Mouse (Mus musculus): ENCODE measurements at regions not wholly inside any gene's neighbourhood (a gene's known extent, or its start where the extent isn't known, plus 50 kb on each side); places are given as distances from the start of the nearest gene placed in this dataset.

- WGBS = 87% methylated on average over 19 of the region's 19 CpGs
- TF ChIP-seq POLR2A (IDR thresholded peaks at IDR 0.05; ENCODE audit: borderline replicate concordance, insufficient read depth, low read length) (no peak), CTCF (IDR thresholded peaks at IDR 0.05; ENCODE audit: borderline replicate concordance, insufficient read depth, low read depth, low read length) (no peak)
- H3K4me1 ChIP-seq (ENCODE audit: control insufficient read depth, insufficient read depth, low read length) = no peaks in the 10 kb centered on the region
- no peak overlapping the region for H3K4me3 ChIP-seq (replicated peaks; ENCODE audit: insufficient read depth, low read depth, low read length)
- no peak for DNase-seq
- H3K27me3 ChIP-seq (ENCODE audit: control insufficient read depth, insufficient read depth, low read length) = no peaks in the 10 kb centered on the region
- H3K27ac ChIP-seq (ENCODE audit: insufficient read depth, low read length) = no peak overlapping the region
These were observed 68.3 kb upstream of the Gm26897 start for GRCm38 (mm10) chr5:111665406-111665805.

GRCm38 (mm10) chr5:111666007-111666406, 67.7 kb upstream of the Gm26897 start:
- 63% methylated on average over 8 of the region's 8 CpGs for WGBS

GRCm38 (mm10) chr5:111667901-111668300, 65.8 kb upstream of the Gm26897 start:
- DNase-seq = no peak
- H3K27me3 ChIP-seq (ENCODE audit: control insufficient read depth, insufficient read depth, low read length) = no peaks in the 10 kb centered on the region
- no peak overlapping the region for H3K4me3 ChIP-seq (replicated peaks; ENCODE audit: insufficient read depth, low read depth, low read length)
- 78% methylated on average over 3 of the region's 3 CpGs for WGBS
- no peaks in the 10 kb centered on the region for H3K4me1 ChIP-seq (ENCODE audit: control insufficient read depth, insufficient read depth, low read length)
- TF ChIP-seq POLR2A (IDR thresholded peaks at IDR 0.05; ENCODE audit: borderline replicate concordance, insufficient read depth, low read length) (no peak), CTCF (IDR thresholded peaks at IDR 0.05; ENCODE audit: borderline replicate concordance, insufficient read depth, low read depth, low read length) (no peak)
- H3K27ac ChIP-seq (ENCODE audit: insufficient read depth, low read length) = no peak overlapping the region

More at GRCm38 (mm10) chr5:111666007-111666406, 67.7 kb upstream of the Gm26897 start:
- DNase-seq = no peak
- H3K4me1 ChIP-seq (ENCODE audit: control insufficient read depth, insufficient read depth, low read length) = no peaks in the 10 kb centered on the region
- H3K27me3 ChIP-seq (ENCODE audit: control insufficient read depth, insufficient read depth, low read length) = no peaks in the 10 kb centered on the region
- TF ChIP-seq CTCF (IDR thresholded peaks at IDR 0.05; ENCODE audit: borderline replicate concordance, insufficient read depth, low read depth, low read length) (no peak), POLR2A (IDR thresholded peaks at IDR 0.05; ENCODE audit: borderline replicate concordance, insufficient read depth, low read length) (no peak)
- no peak overlapping the region for H3K4me3 ChIP-seq (replicated peaks; ENCODE audit: insufficient read depth, low read depth, low read length)
- no peak overlapping the region for H3K27ac ChIP-seq (ENCODE audit: insufficient read depth, low read length)

- no peaks in the 10 kb centered on the region for H3K27me3 ChIP-seq (ENCODE audit: control insufficient read depth, insufficient read depth, low read length)
- TF ChIP-seq CTCF (IDR thresholded peaks at IDR 0.05; ENCODE audit: borderline replicate concordance, insufficient read depth, low read depth, low read length) = no peak
- TF ChIP-seq POLR2A (IDR thresholded peaks at IDR 0.05; ENCODE audit: borderline replicate concordance, insufficient read depth, low read length) = no peak
These were observed 64.6 kb upstream of the Gm26897 start for GRCm38 (mm10) chr5:111669139-111669538.

GRCm38 (mm10) chr5:111671762-111672161, 62.0 kb upstream of the Gm26897 start:
- Histone ChIP-seq H3K27me3 (ENCODE audit: control insufficient read depth, insufficient read depth, low read length) (no peaks in the 10 kb centered on the region), H3K4me1 (ENCODE audit: control insufficient read depth, insufficient read depth, low read length) (no peaks in the 10 kb centered on the region), H3K27ac (ENCODE audit: insufficient read depth, low read length) (no peak overlapping the region), H3K4me3 (replicated peaks; ENCODE audit: insufficient read depth, low read depth, low read length) (no peak overlapping the region)
- no peak for DNase-seq
- no peak for TF ChIP-seq POLR2A (IDR thresholded peaks at IDR 0.05; ENCODE audit: borderline replicate concordance, insufficient read depth, low read length)
- TF ChIP-seq CTCF (IDR thresholded peaks at IDR 0.05; ENCODE audit: borderline replicate concordance, insufficient read depth, low read depth, low read length) = no peak
- 49% methylated on average over 6 of the region's 6 CpGs for WGBS

More at GRCm38 (mm10) chr5:111669139-111669538, 64.6 kb upstream of the Gm26897 start:
- Histone ChIP-seq H3K4me1 (ENCODE audit: control insufficient read depth, insufficient read depth, low read length) (no peaks in the 10 kb centered on the region), H3K27ac (ENCODE audit: insufficient read depth, low read length) (no peak overlapping the region), H3K4me3 (replicated peaks; ENCODE audit: insufficient read depth, low read depth, low read length) (no peak overlapping the region)
- DNase-seq = no peak

GRCm38 (mm10) chr5:111674976-111675672, 58.6 kb upstream of the Gm26897 start:
- TF ChIP-seq CTCF (IDR thresholded peaks at IDR 0.05; ENCODE audit: borderline replicate concordance, insufficient read depth, low read depth, low read length) (no peak), POLR2A (IDR thresholded peaks at IDR 0.05; ENCODE audit: borderline replicate concordance, insufficient read depth, low read length) (no peak)
- DNase-seq = no peak
- Histone ChIP-seq H3K4me3 (replicated peaks; ENCODE audit: insufficient read depth, low read depth, low read length) (no peak overlapping the region), H3K4me1 (ENCODE audit: control insufficient read depth, insufficient read depth, low read length) (no peaks in the 10 kb centered on the region), H3K27me3 (ENCODE audit: control insufficient read depth, insufficient read depth, low read length) (no peaks in the 10 kb centered on the region), H3K27ac (ENCODE audit: insufficient read depth, low read length) (no peak overlapping the region)
- WGBS = 47% methylated on average over 6 of the region's 6 CpGs

- Histone ChIP-seq H3K27me3 (ENCODE audit: control insufficient read depth, insufficient read depth, low read length) (no peaks in the 10 kb centered on the region), H3K27ac (ENCODE audit: insufficient read depth, low read length) (no peak overlapping the region), H3K4me1 (ENCODE audit: control insufficient read depth, insufficient read depth, low read length) (no peaks in the 10 kb centered on the region), H3K4me3 (replicated peaks; ENCODE audit: insufficient read depth, low read depth, low read length) (no peak overlapping the region)
- peak in 1 of 2 experiments; percentile 20 for DNase-seq
- TF ChIP-seq POLR2A (IDR thresholded peaks at IDR 0.05; ENCODE audit: borderline replicate concordance, insufficient read depth, low read length) = no peak
- TF ChIP-seq CTCF (IDR thresholded peaks at IDR 0.05; ENCODE audit: borderline replicate concordance, insufficient read depth, low read depth, low read length) = no peak; the same call in 1 of the 2 replicates
- 7% methylated on average over 8 of the region's 8 CpGs for WGBS
These were observed 58.0 kb upstream of the Gm26897 start for GRCm38 (mm10) chr5:111675673-111676261.

- H3K27ac ChIP-seq (ENCODE audit: insufficient read depth, low read length) = no peak overlapping the region
- no peak for DNase-seq
- no peaks in the 10 kb centered on the region for H3K4me1 ChIP-seq (ENCODE audit: control insufficient read depth, insufficient read depth, low read length)
- WGBS = 25% methylated on average over 6 of the region's 6 CpGs
- TF ChIP-seq POLR2A (IDR thresholded peaks at IDR 0.05; ENCODE audit: borderline replicate concordance, insufficient read depth, low read length) = no peak
- TF ChIP-seq CTCF (IDR thresholded peaks at IDR 0.05; ENCODE audit: borderline replicate concordance, insufficient read depth, low read depth, low read length) = no peak
- H3K27me3 ChIP-seq (ENCODE audit: control insufficient read depth, insufficient read depth, low read length) = no peaks in the 10 kb centered on the region
- H3K4me3 ChIP-seq (replicated peaks; ENCODE audit: insufficient read depth, low read depth, low read length) = no peak overlapping the region
These were observed 55.8 kb upstream of the Gm26897 start for GRCm38 (mm10) chr5:111677847-111678311.
